Mouse (Mus musculus) cortical plate, adult 2 months (tissue): Measurements from ENCODE around the gene Etv3. TPM values are rescaled to one million over a fixed set of nuclear protein-coding genes. Genes with fewer than 3 reads are reported as not detected.
A peak's percentile ranks its signal among the peaks of the same experiment; 100 is the strongest.

Experiments
- H3K27ac ChIP-seq: fragments of 200-500 bp; 2 replicates; pipeline ENCODE4 v1.5.1; 2012; ENCODE audit warnings: low read length, control low read depth, inconsistent platforms; ENCODE audit not compliant: insufficient read depth
- H3K4me1 ChIP-seq: fragments of 200-500 bp; 2 replicates; pipeline ENCODE4 v1.6.1; 2011; ENCODE audit warnings: low read length; ENCODE audit not compliant: control insufficient read depth, insufficient read depth
- H3K4me3 ChIP-seq: fragments of 200-500 bp; 2 replicates; pipeline ENCODE4 v1.5.1; 2011; ENCODE audit warnings: mild to moderate bottlenecking, low read length, control low read depth; ENCODE audit not compliant: insufficient read depth
- CTCF ChIP-seq: fragments of 200-500 bp; IDR thresholded peaks from 2 replicates; pipeline ENCODE4 v1.5.1; 2011; ENCODE audit warnings: mild to moderate bottlenecking, control low read depth, low read length; ENCODE audit not compliant: insufficient read depth; ENCODE audit errors: extremely low read depth
- POLR2A ChIP-seq: fragments of 200-500 bp; IDR thresholded peaks from 2 replicates; pipeline ENCODE4 v1.6.1; 2011; ENCODE audit warnings: mild to moderate bottlenecking, low read length, control low read depth; ENCODE audit not compliant: insufficient read depth; ENCODE audit errors: extremely low read depth
- polyA plus RNA-seq: library from polyadenylated mRNA; depleted of rRNA; stranded (reverse); fragments of >200 nt; gene quantifications from 2 replicates; pipeline ENCODE4 v1.2.3, GENCODE M21; 2012

Etv3 gene
- polyA plus RNA-seq, 1 experiment = 14.0 TPM

DNA sequence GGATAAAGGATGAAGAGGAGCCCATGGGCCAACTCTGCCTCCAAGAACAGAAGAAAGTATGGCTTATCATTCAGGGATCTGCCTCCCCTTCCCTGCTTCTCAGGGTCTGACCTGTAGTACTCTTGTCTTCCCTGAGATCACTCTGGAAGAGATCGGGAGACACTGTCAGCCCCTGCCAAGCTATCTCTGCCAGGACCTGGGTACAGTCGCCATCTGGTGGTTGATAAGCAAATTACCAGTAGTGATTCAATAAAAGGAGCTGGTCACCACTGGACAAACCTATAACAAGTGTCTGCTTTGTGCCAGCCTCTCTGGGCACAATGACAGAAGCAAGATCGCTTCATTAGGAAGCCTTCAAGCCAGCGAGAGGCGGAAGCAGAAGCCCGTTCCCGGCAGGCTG lies 20.9 kb upstream of the Etv3 start:
- TF ChIP-seq POLR2A (no peak), CTCF (peak; percentile 67)
- Histone ChIP-seq H3K27ac (no peak overlapping the region), H3K4me3 (no peak overlapping the region), H3K4me1 (peaks cover 2% of the 10 kb centered on the region)

DNA sequence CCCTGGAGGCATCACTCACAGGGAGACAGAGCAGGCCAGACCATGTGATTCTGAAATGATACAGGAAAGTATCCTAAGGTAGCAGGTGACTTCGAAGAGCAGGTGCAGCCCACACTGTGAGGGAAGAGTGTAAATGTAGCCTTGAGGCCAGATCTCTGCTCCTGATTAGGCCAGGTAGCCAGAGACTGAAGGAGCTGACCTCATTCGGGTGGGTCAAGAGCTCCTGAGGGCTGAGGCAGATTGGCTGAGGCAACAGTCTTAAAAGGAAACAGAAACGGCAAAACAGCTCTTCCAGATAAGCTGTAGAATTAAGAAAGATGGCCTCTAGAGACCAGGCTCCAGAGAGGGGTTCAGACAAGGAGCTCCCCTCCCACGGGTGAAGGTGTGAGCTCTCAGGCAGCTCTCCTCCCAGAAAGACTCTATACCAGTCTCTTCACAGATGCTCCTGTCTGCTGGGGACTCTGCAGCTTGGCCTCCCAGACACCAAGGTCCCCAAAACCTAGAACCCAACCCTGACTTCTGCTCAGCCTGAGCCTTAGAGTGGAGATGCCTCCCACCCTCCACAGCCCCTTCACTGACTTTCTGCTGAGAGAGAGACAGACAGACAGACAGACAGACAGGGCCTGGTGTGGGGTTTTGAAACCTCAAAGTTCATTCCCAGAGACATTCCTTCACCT lies 20.3 kb upstream of the Etv3 start:
- TF ChIP-seq POLR2A (no peak), CTCF (no peak)
- peaks cover 2% of the 10 kb centered on the region for H3K4me1 ChIP-seq
- no peak overlapping the region for H3K27ac ChIP-seq
- no peak overlapping the region for H3K4me3 ChIP-seq

DNA sequence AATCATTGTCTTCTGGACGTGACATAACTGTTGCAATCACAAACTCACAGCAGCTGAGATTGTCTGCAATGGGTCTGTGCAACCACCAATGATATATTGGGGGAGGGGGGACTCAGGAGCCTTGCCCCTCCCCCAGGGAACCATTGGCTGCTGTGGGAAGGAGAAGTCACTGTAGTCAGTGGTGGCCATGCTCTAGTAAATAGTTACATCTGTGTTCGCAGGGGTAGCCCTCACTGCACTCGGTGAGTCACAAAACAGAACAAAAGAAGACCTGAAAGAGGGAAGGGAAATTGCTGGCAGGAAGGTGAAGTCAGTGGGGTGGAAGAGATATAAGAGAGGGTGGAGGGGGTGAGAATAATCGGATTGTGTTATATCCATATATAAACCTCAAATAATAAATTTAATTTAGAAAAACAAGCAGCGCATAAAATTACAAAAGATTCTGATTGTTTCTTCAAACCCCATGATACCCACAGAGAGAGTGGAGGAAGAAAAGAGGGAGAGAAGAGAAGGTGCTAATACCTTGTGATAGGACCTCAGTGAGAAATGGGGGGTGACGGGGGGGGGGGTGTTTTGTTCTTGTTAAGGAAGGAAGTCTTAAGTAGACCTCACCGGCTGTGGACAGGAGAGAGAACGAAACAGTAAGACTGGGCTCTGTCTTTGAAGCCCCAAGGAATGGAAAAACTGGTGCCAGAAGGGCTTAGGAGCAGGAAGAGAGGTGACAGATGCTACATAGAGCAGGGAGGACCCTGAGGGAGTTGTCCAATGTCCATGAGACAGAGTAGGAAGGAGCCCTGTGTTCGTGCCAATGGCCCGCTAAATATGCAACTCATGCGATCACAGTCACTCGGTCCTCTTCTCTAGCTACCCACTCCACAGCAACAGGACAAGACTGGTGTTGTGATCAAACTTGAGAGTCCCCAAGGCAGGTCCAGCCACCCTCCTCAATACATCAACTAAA lies 18.5 kb upstream of the Etv3 start:
- no peak overlapping the region for H3K27ac ChIP-seq
- no peaks in the 10 kb centered on the region for H3K4me1 ChIP-seq
- H3K4me3 ChIP-seq = no peak overlapping the region
- no peak for TF ChIP-seq CTCF
- TF ChIP-seq POLR2A = no peak

DNA sequence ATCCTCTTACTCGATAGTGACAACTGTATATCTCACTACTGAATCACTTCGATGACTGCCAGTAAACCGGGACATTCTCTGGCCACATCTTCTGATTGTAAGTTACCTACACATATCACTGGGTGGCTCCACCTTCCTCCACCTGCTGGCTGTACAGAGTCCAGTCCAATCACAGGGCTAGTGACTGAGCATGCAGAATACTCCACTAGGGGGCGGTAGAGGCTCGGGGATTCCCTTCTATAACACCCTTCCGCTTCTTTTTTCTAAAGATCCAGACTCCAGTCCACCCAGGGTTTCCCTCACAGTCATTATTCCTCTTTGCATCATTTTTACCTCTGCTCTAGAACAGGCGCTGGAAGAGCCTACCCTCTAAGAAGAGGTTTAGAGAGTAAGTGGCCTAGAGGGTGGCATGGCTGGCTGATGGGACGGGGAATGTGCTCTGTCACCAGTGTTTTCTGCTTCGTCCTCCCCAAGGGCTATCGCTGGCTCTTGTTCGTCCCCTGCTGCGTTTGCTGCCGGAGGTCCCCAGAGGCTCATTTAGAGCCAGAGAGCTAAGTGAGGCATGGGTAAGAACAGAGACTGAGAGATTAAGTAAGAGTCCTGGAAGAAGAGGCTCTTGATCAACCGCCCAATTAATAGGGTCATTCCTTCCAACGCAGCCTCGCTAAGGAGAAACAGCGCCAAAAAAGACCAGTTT lies 16.9 kb upstream of the Etv3 start:
- TF ChIP-seq POLR2A (no peak), CTCF (peak; percentile 93)
- H3K4me3 ChIP-seq = no peak overlapping the region

DNA sequence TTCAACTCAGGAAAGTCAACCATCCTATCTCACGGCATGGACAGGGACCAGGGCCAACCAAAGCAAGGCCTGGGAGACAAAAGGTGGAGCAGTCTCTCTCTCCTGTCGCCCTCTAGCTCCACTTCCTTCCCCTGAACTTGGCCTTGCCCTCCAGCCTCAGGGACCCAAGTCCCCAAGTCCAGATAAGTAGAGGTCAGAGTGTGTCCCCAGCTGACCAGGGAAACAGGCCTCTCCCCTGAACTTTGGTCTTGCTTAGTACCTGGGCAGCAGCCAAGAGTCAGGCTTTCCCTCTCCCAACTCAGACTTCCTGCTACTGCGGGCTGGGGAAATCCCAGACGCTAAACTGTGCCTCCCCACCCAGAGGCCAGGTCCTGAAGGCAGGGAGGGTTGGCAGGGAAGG lies 16.1 kb upstream of the Etv3 start:
- no peak for TF ChIP-seq CTCF
- TF ChIP-seq POLR2A = no peak
- Histone ChIP-seq H3K27ac (no peak overlapping the region), H3K4me1 (no peaks in the 10 kb centered on the region)

More for the DNA sequence above, 16.9 kb upstream of the Etv3 start:
- Histone ChIP-seq H3K27ac (no peak overlapping the region), H3K4me1 (no peaks in the 10 kb centered on the region)

DNA sequence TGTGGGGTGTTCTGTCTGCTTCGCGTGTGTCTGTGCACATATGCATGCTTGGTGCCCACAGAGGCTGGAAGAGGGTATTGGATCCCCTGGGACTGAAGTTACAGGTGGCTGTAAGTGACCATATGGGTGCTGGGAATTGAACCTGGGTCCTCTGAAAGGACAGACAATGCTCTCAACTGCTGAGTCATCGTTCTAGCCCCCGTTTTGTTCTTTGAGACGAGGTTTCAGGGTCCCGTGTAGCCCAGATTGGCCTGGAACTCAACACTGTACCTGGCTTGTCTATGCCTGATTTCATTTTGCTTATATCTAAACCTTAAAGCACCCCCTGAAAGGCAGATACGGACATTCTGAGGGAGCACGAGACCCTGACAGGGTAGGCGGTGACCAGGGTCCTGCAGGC lies 14.4 kb upstream of the Etv3 start:
- H3K4me3 ChIP-seq = no peak overlapping the region
- no peaks in the 10 kb centered on the region for H3K4me1 ChIP-seq
- no peak overlapping the region for H3K27ac ChIP-seq
- TF ChIP-seq CTCF = no peak
- TF ChIP-seq POLR2A = no peak

More for the DNA sequence above, 16.1 kb upstream of the Etv3 start:
- H3K4me3 ChIP-seq = no peak overlapping the region

DNA sequence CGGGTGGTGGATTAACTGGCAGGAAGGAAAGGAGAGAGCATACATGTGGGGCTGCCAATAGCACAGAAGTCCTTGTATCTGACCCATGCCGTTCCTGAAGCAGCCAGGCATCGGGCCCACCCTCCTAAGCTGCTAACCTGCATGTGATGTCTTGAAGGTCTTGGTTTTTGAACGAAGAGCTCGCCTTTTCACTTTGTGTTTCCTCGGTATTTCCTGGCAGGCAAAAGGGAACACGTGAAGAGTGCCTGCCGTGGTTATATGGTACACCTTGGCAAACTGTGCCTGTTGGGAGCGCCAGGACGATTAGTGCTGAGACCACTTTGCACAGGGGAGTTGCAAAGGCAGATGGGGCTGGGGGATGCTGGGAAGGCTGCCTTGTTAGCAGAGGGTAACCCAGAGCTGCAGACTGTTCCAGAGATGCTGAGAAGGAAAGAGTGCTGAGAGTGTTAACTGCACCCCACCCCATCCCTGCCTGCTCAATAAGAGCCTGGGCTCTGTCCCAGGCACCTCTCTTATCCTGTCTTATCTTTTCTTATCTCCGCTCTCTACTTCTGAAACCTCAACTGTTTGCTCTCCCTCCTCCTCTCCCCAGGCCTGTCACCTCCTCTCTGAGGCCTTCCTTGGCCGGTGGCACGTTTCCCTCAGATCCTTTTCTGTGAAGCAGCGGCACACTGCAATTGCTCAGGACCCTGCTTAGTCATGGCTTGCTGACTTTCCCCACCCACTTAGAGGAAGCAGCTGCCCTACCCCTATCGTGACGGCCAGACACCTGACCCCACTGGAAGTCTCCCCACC lies 13.0 kb upstream of the Etv3 start:
- Histone ChIP-seq H3K27ac (no peak overlapping the region), H3K4me3 (no peak overlapping the region), H3K4me1 (no peaks in the 10 kb centered on the region)
- TF ChIP-seq CTCF (no peak), POLR2A (no peak)

DNA sequence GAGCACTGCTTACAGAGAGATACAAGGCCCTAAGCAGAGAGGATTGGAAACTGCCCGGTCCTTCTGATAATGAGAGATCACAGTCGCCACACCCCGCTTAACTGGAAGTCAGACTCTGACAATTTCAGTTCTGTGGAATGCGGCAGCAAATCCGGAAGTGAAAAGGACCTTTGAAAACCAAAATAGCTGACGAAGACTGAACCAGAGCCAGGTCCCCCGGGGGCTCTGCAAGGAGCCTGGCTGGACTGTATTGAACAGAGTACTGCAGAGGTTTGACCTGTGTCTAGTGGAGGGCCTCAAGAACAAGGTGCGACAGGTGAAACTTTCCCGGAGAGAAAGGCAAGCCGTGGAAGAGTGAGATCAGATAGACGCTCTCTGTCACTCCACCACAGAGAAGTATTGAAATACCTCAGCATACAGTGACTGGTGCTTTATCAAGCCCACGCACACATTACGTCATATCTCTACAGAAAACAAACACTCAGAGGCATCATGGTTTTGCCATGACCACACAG lies 9.6 kb upstream of the Etv3 start:
- no peak for TF ChIP-seq CTCF
- no peak for TF ChIP-seq POLR2A
- no peaks in the 10 kb centered on the region for H3K4me1 ChIP-seq
- H3K27ac ChIP-seq = no peak overlapping the region
- no peak overlapping the region for H3K4me3 ChIP-seq

DNA sequence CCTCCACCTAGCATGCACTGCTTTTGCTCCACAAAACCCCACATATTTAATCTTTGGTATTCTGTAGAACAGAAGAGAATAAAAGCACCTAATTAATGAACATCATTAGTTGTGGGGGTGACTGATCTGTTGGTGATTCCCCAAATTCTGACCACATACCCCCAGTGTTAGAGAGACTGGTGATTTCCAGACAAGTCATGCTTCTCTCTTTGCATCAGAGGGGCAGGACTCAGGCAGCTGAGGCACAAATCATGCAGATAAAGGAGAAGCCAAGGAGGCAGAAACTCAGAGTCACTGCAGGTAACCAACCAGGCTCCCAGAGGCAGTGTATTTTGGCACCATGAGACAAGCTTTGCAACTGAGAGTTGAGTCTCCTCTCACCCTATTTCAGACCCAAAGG lies 6.8 kb upstream of the Etv3 start:
- no peak overlapping the region for H3K27ac ChIP-seq
- no peaks in the 10 kb centered on the region for H3K4me1 ChIP-seq
- TF ChIP-seq CTCF (no peak), POLR2A (no peak)
- H3K4me3 ChIP-seq = no peak overlapping the region

DNA sequence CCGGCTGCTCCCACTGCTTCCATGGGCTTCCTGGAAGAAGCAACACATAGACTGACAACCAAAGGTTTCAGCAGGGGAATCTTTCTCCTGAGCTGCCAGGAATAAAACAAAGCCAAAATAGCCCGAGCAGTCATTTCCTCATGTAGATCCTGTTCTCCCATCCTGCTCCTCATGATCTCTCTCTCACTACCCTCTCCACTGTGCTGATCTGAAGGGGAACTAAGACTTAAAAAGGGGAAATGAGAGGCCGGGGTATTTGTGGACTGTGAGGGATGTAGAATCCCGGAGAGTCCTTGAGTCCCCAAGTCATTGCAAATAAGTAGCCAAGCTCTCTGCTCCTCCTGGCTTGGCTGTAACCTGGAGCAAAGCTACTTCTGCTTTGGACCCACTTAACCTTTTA lies 4.1 kb upstream of the Etv3 start:
- Histone ChIP-seq H3K27ac (no peak overlapping the region), H3K4me1 (peaks cover 2% of the 10 kb centered on the region; the same call in 1 of the 2 replicates), H3K4me3 (no peak overlapping the region)
- TF ChIP-seq POLR2A (no peak), CTCF (no peak)
